13 mouse cellular contexts compared by ENCODE assay signal in the genomic region with DNA sequence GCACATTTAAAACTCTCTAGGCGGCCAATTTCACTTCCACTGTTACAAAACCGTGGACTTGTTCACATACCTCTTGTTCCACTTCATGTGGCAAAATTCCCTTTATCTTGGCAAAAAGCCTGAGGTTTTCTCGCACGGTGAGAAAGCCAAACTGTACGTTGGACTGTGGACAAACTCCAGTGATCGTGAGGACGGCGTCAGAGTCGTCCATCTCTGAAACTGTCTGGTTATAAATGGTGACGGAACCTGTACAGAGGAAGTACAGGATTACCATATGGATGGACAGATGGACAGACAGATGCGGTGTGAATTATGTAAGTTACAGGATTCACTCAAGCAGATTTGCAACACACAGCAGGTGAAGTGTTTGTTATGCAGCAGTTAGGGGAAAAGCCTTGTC. TPM values are rescaled to one million over a fixed set of nuclear protein-coding genes. Genes with fewer than 3 reads are reported as not detected.
DNase-seq lines count a peak whose midpoint lies in the region; ATAC-seq and TF ChIP-seq lines count a peak whose summit lies in the region.
"Had no signal": no experiment of that assay in that cellular context is flagged by ENCODE, and none has a peak within 500 bp of the region (broad histone marks: within the 10 kb centered on the region; RNA-seq: fewer than 3 reads in every experiment).

No protein-coding gene starts in this region.

- peak; percentile 81 for DNase-seq in kidney, adult 2 months
- DNase-seq in lung, embryonic 14.5 days = peak; percentile 15
- no peak for DNase-seq in lung, postnatal 14 days
- DNase-seq in cerebellum, postnatal 14 days = peak; percentile 8 to 38
- DNase-seq in thymus, postnatal 25 days = no peak
- DNase-seq: gastrocnemius, postnatal 10 days; right cerebral cortex, postnatal 4 days; thymus, adult 2 months had no signal

- H3K4me1 ChIP-seq in kidney, adult 2 months (ENCODE audit: control insufficient read depth, insufficient read depth, low read length) = no peaks in the 10 kb centered on the region; the same call in 1 of the 2 replicates
- H3K4me1 ChIP-seq in kidney, embryonic 15.5 days = no peaks in the 10 kb centered on the region
- no peaks in the 10 kb centered on the region for H3K4me1 ChIP-seq in lung, embryonic 14.5 days (ENCODE audit: insufficient read depth)
- H3K4me1 ChIP-seq: forebrain, embryonic 15.5 days; heart, embryonic 10.5 days; midbrain, embryonic 15.5 days had no signal

- TF ChIP-seq CTCF in kidney, adult 2 months (conservative IDR thresholded peaks at IDR 0.05; ENCODE audit: insufficient read depth, insufficient read length, low read depth, low read length) = no peak
- no peak for TF ChIP-seq CTCF in lung, embryonic 14.5 days (IDR thresholded peaks at IDR 0.05; ENCODE audit: low read depth)

- H3K4me2 ChIP-seq in kidney, embryonic 15.5 days = no peak overlapping the region
- no peak overlapping the region for H3K4me2 ChIP-seq in lung, embryonic 14.5 days
- H3K4me2 ChIP-seq: forebrain, embryonic 15.5 days; midbrain, embryonic 15.5 days had no signal

- no peak overlapping the region for H3K9ac ChIP-seq in kidney, embryonic 15.5 days
- no peak overlapping the region for H3K9ac ChIP-seq in lung, embryonic 14.5 days
- H3K9ac ChIP-seq: forebrain, embryonic 15.5 days; midbrain, embryonic 15.5 days had no signal

- 51% methylated on average over 11 of the region's 11 CpGs for WGBS in kidney, adult 2 months
- WGBS in kidney, embryonic 15.5 days = 79% methylated on average over 11 of the region's 11 CpGs
- WGBS in lung, embryonic 14.5 days = 70% methylated on average over 11 of the region's 11 CpGs

- no peaks in the 10 kb centered on the region for H3K36me3 ChIP-seq in kidney, adult 2 months (ENCODE audit: control insufficient read depth, insufficient read depth, low read length)
- no peaks in the 10 kb centered on the region for H3K36me3 ChIP-seq in kidney, embryonic 15.5 days
- H3K36me3 ChIP-seq in lung, embryonic 14.5 days (ENCODE audit: insufficient read depth) = no peaks in the 10 kb centered on the region
- H3K36me3 ChIP-seq: forebrain, embryonic 15.5 days; heart, embryonic 10.5 days; midbrain, embryonic 15.5 days had no signal

- H3K27ac ChIP-seq in kidney, adult 2 months (ENCODE audit: insufficient read depth, low read depth, low read length) = no peak overlapping the region
- H3K27ac ChIP-seq in kidney, embryonic 15.5 days = no peak overlapping the region
- no peak overlapping the region for H3K27ac ChIP-seq in lung, embryonic 14.5 days (ENCODE audit: low read depth)
- H3K27ac ChIP-seq: forebrain, embryonic 15.5 days; heart, embryonic 10.5 days; midbrain, embryonic 15.5 days had no signal

- no peaks in the 10 kb centered on the region for H3K27me3 ChIP-seq in kidney, adult 2 months (replicated peaks; ENCODE audit: control insufficient read depth, insufficient read depth, low read length)
- no peaks in the 10 kb centered on the region for H3K27me3 ChIP-seq in kidney, embryonic 15.5 days
- H3K27me3 ChIP-seq in lung, embryonic 14.5 days (ENCODE audit: insufficient read depth, low read length) = no peaks in the 10 kb centered on the region
- H3K27me3 ChIP-seq: forebrain, embryonic 15.5 days; midbrain, embryonic 15.5 days had no signal

- TF ChIP-seq POLR2A in kidney, adult 2 months (IDR thresholded peaks at IDR 0.05; ENCODE audit: low read depth, low read length) = no peak

- H3K4me3 ChIP-seq in kidney, adult 2 months (ENCODE audit: insufficient read depth, low read depth, low read length) = no peak overlapping the region
- no peak overlapping the region for H3K4me3 ChIP-seq in kidney, embryonic 15.5 days (replicated peaks)
- no peak overlapping the region for H3K4me3 ChIP-seq in lung, embryonic 14.5 days (ENCODE audit: low read depth, low read length)
- H3K4me3 ChIP-seq: forebrain, embryonic 15.5 days; heart, embryonic 10.5 days; midbrain, embryonic 15.5 days had no signal

- no peaks in the 10 kb centered on the region for H3K9me3 ChIP-seq in kidney, embryonic 15.5 days (replicated peaks)
- no peaks in the 10 kb centered on the region for H3K9me3 ChIP-seq in lung, embryonic 14.5 days (ENCODE audit: low read depth, low read length)
- H3K9me3 ChIP-seq: forebrain, embryonic 15.5 days; heart, embryonic 10.5 days; midbrain, embryonic 15.5 days had no signal

- no peak for ATAC-seq in kidney, embryonic 15.5 days (replicated peaks; ENCODE audit: low FRiP score)
- no peak for ATAC-seq in lung, embryonic 14.5 days (ENCODE audit: insufficient read depth)
- peak; percentile 12; the same call in 1 of the 2 replicates for ATAC-seq in megakaryocyte, adult 5-6 weeks (ENCODE audit: poor library complexity, severe bottlenecking)
- ATAC-seq: forebrain, embryonic 15.5 days; midbrain, embryonic 15.5 days had no signal

RNA-seq across cellular contexts. Expression of a gene that starts 22.6 kb away (rescaled TPM):
- polyA plus RNA-seq in kidney, adult 2 months (2012; rRNA removed) = 2.0 and 2.6 TPM in 2 replicates
- 1.4 and 1.5 TPM in 2 replicates for polyA plus RNA-seq in kidney, embryonic 15.5 days (2015; fragmentation: Nextera tagmentation; extraction: Ambion mirVana)
- polyA plus RNA-seq in lung, embryonic 14.5 days (2014; fragmentation: Nextera tagmentation; extraction: Ambion mirVana) = 6.3 and 6.8 TPM in 2 replicates
- total RNA-seq in megakaryocyte, adult 5-6 weeks (2015) = 30.0 and 37.2 TPM in 2 replicates
- total RNA-seq in megakaryocyte, adult 5-6 weeks (2017) = 39.2 and 41.7 TPM in 2 replicates

RNA-seq across cellular contexts. Expression of a gene that starts 49.6 kb away (rescaled TPM):
- polyA plus RNA-seq in kidney, adult 2 months (2012; rRNA removed) = 7.6 and 9.2 TPM in 2 replicates
- 0.30 and 0.85 TPM in 2 replicates for polyA plus RNA-seq in kidney, embryonic 15.5 days (2015; fragmentation: Nextera tagmentation; extraction: Ambion mirVana)
- 3.6 and 4.8 TPM in 2 replicates for polyA plus RNA-seq in lung, embryonic 14.5 days (2014; fragmentation: Nextera tagmentation; extraction: Ambion mirVana)
- total RNA-seq in megakaryocyte, adult 5-6 weeks (2015) = 0.38 and 0.66 TPM in 2 replicates
- 0.04 and 0.15 TPM in 2 replicates for total RNA-seq in megakaryocyte, adult 5-6 weeks (2017)
- polyA plus RNA-seq: heart, embryonic 10.5 days had no signal

Comparison
In these comparisons a context has a peak if more than half of its experiments do, and no peak if none do; other contexts are left out.
1. DNase-seq: peak in kidney, adult 2 months (single experiment), lung, embryonic 14.5 days (single experiment) and cerebellum, postnatal 14 days (2 of 2); none in lung, postnatal 14 days (single experiment) and thymus, postnatal 25 days (single experiment).